In genomic region chr14:76780572-76781523, GRCm38 (mm10) we compare ENCODE assay signal across 9 mouse cellular contexts.
DNase-seq lines count a peak whose midpoint lies in the region; ATAC-seq lines count a peak whose summit lies in the region.
"Had no signal": no experiment of that assay in that cellular context is flagged by ENCODE, and none has a peak within 500 bp of the region (broad histone marks: within the 10 kb centered on the region; RNA-seq: fewer than 3 reads in every experiment).

No protein-coding gene starts in this region.

- no peaks in the 10 kb centered on the region for H3K27me3 ChIP-seq in forebrain, embryonic 16.5 days (replicated peaks; ENCODE audit: control insufficient read depth, insufficient read depth, low read length)
- no peaks in the 10 kb centered on the region for H3K27me3 ChIP-seq in midbrain, embryonic 15.5 days (replicated peaks)
- H3K27me3 ChIP-seq: limb, embryonic 12.5 days had no signal

- ATAC-seq in forebrain, embryonic 16.5 days = peak; percentile 61; the same call in 1 of the 2 replicates
- ATAC-seq in midbrain, embryonic 15.5 days (replicated peaks) = peak; percentile 58; the same call in 1 of the 2 replicates

- no peaks in the 10 kb centered on the region for H3K36me3 ChIP-seq in forebrain, embryonic 16.5 days (ENCODE audit: control insufficient read depth, insufficient read depth)
- H3K36me3 ChIP-seq in midbrain, embryonic 15.5 days (replicated peaks) = no peaks in the 10 kb centered on the region
- H3K36me3 ChIP-seq: limb, embryonic 12.5 days had no signal

- intact Hi-C loops in left cerebral cortex, postnatal 36 days (cut with DNase I) = no loop called here

- H3K4me3 ChIP-seq in forebrain, embryonic 16.5 days (replicated peaks; ENCODE audit: low read length) = no peak overlapping the region
- no peak overlapping the region for H3K4me3 ChIP-seq in midbrain, embryonic 15.5 days
- H3K4me3 ChIP-seq: limb, embryonic 12.5 days had no signal

- no peaks in the 10 kb centered on the region for H3K9me3 ChIP-seq in forebrain, embryonic 16.5 days (ENCODE audit: control insufficient read depth, low read length)
- no peaks in the 10 kb centered on the region for H3K9me3 ChIP-seq in midbrain, embryonic 15.5 days
- H3K9me3 ChIP-seq: limb, embryonic 12.5 days had no signal

- peak; percentile 27 for DNase-seq in kidney, postnatal 14 days
- DNase-seq in kidney, postnatal 10 days = no peak
- DNase-seq in adrenal gland, postnatal 14 days = peak; percentile 56
- DNase-seq in left cerebral cortex, postnatal 36 days (ENCODE audit: low spot score in 2 of 2) = no peak
- no peak for DNase-seq in cerebellum, postnatal 10 days
- no peak for DNase-seq in gastrocnemius, postnatal 4 days (ENCODE audit: low spot score in 2 of 2)

- H3K4me2 ChIP-seq in forebrain, embryonic 16.5 days (ENCODE audit: low read length) = no peak overlapping the region
- no peak overlapping the region for H3K4me2 ChIP-seq in midbrain, embryonic 15.5 days
- H3K4me2 ChIP-seq: limb, embryonic 12.5 days had no signal

- peaks cover 9% of the 10 kb centered on the region for H3K4me1 ChIP-seq in forebrain, embryonic 16.5 days (replicated peaks; ENCODE audit: control insufficient read depth, insufficient read depth, low read length)
- H3K4me1 ChIP-seq in midbrain, embryonic 15.5 days = peaks cover 12% of the 10 kb centered on the region

- H3K9ac ChIP-seq in forebrain, embryonic 16.5 days (replicated peaks; ENCODE audit: low read depth, low read length) = no peak overlapping the region
- H3K9ac ChIP-seq in midbrain, embryonic 15.5 days = no peak overlapping the region
- H3K9ac ChIP-seq: limb, embryonic 12.5 days had no signal

- H3K27ac ChIP-seq in forebrain, embryonic 16.5 days (ENCODE audit: low read length) = no peak overlapping the region; the same call in 1 of the 2 replicates
- H3K27ac ChIP-seq in midbrain, embryonic 15.5 days = peak overlapping the region; percentile 55
- H3K27ac ChIP-seq: limb, embryonic 12.5 days had no signal

- WGBS in forebrain, embryonic 16.5 days = 60% methylated on average over 14 of the region's 14 CpGs
- WGBS in midbrain, embryonic 15.5 days = 47% methylated on average over 14 of the region's 14 CpGs

Comparison
In these comparisons a context has a peak if more than half of its experiments do, and no peak if none do; other contexts are left out.
1. DNase-seq: peak in kidney, postnatal 14 days (single experiment) and adrenal gland, postnatal 14 days (single experiment); none in kidney, postnatal 10 days (single experiment), left cerebral cortex, postnatal 36 days (0 of 2), cerebellum, postnatal 10 days (0 of 2) and gastrocnemius, postnatal 4 days (0 of 2).